12 mouse cellular contexts compared by ENCODE assay signal in genomic region chr8:11730271-11730940, GRCm38 (mm10). TPM values are rescaled to one million over a fixed set of nuclear protein-coding genes. Genes with fewer than 3 reads are reported as not detected.
DNase-seq lines count a peak whose midpoint lies in the region; ATAC-seq lines count a peak whose summit lies in the region.
"Had no signal": no experiment of that assay in that cellular context is flagged by ENCODE, and none has a peak within 500 bp of the region (broad histone marks: within the 10 kb centered on the region; RNA-seq: fewer than 3 reads in every experiment).

No protein-coding gene starts in this region.

- intact Hi-C loops in heart, postnatal 25 days (cut with DNase I), result no loop called here

- peak overlapping the region; percentile 19; the same call in 1 of the 2 replicates for H3K27ac ChIP-seq in heart, embryonic 16.5 days (ENCODE audit: low read length)
- H3K27ac ChIP-seq in embryonic facial prominence, embryonic 15.5 days (replicated peaks), result peak overlapping the region; percentile 90
- H3K27ac ChIP-seq in midbrain, embryonic 15.5 days, result no peak overlapping the region
- H3K27ac ChIP-seq in intestine, embryonic 16.5 days (ENCODE audit: low read length), result no peak overlapping the region
- H3K27ac ChIP-seq: stomach, postnatal 0 days had no signal

- H3K27me3 ChIP-seq in heart, embryonic 16.5 days (ENCODE audit: control insufficient read depth, insufficient read depth, low read length), result peaks cover 21% of the 10 kb centered on the region
- H3K27me3 ChIP-seq in embryonic facial prominence, embryonic 15.5 days, result peaks cover 36% of the 10 kb centered on the region
- no peaks in the 10 kb centered on the region for H3K27me3 ChIP-seq in midbrain, embryonic 15.5 days (replicated peaks)
- H3K27me3 ChIP-seq in intestine, embryonic 16.5 days (replicated peaks; ENCODE audit: control insufficient read depth, insufficient read depth, low read length), result peaks cover 40% of the 10 kb centered on the region

- H3K4me3 ChIP-seq in heart, embryonic 16.5 days (ENCODE audit: low read length), result no peak overlapping the region
- peak overlapping the region; percentile 6; the same call in 1 of the 2 replicates for H3K4me3 ChIP-seq in embryonic facial prominence, embryonic 15.5 days (replicated peaks)
- H3K4me3 ChIP-seq in midbrain, embryonic 15.5 days, result peak overlapping the region; percentile 70
- no peak overlapping the region for H3K4me3 ChIP-seq in intestine, embryonic 16.5 days (ENCODE audit: low read length)

- peak overlapping the region; percentile 81 for H3K4me2 ChIP-seq in heart, embryonic 16.5 days (ENCODE audit: low read depth, low read length)
- H3K4me2 ChIP-seq in embryonic facial prominence, embryonic 15.5 days (replicated peaks), result peak overlapping the region; percentile 33
- peak overlapping the region; percentile 74 for H3K4me2 ChIP-seq in midbrain, embryonic 15.5 days
- no peak overlapping the region for H3K4me2 ChIP-seq in intestine, embryonic 16.5 days (ENCODE audit: low read depth, low read length)

- H3K9ac ChIP-seq in heart, embryonic 16.5 days (ENCODE audit: low read length), result peak overlapping the region; percentile 5
- no peak overlapping the region for H3K9ac ChIP-seq in embryonic facial prominence, embryonic 15.5 days
- H3K9ac ChIP-seq in midbrain, embryonic 15.5 days, result 0 out of 2 replicates have a peak overlapping the region, but pooled peaks have one; percentile 2
- H3K9ac ChIP-seq in intestine, embryonic 16.5 days (ENCODE audit: low read depth, low read length), result no peak overlapping the region

- no peak for ATAC-seq in heart, embryonic 16.5 days (replicated peaks; ENCODE audit: extremely low read depth, insufficient read depth, low FRiP score)
- ATAC-seq in embryonic facial prominence, embryonic 15.5 days (ENCODE audit: insufficient number of reproducible peaks, low FRiP score, low TSS enrichment, low read depth), result peak; percentile 20; the same call in 1 of the 2 replicates
- no peak for ATAC-seq in midbrain, embryonic 15.5 days (replicated peaks)
- no peak for ATAC-seq in intestine, embryonic 16.5 days

- H3K4me1 ChIP-seq in heart, embryonic 16.5 days (ENCODE audit: control insufficient read depth, insufficient read depth, low read length), result peaks cover 21% of the 10 kb centered on the region
- H3K4me1 ChIP-seq in embryonic facial prominence, embryonic 15.5 days, result peaks cover 36% of the 10 kb centered on the region
- peaks cover 41% of the 10 kb centered on the region for H3K4me1 ChIP-seq in midbrain, embryonic 15.5 days
- peaks cover 7% of the 10 kb centered on the region for H3K4me1 ChIP-seq in intestine, embryonic 16.5 days (ENCODE audit: control insufficient read depth, insufficient read depth, low read length)

- no peaks in the 10 kb centered on the region for H3K9me3 ChIP-seq in heart, embryonic 16.5 days (replicated peaks; ENCODE audit: control insufficient read depth, low read length)
- no peaks in the 10 kb centered on the region for H3K9me3 ChIP-seq in embryonic facial prominence, embryonic 15.5 days (replicated peaks)
- no peaks in the 10 kb centered on the region for H3K9me3 ChIP-seq in midbrain, embryonic 15.5 days
- no peaks in the 10 kb centered on the region for H3K9me3 ChIP-seq in intestine, embryonic 16.5 days (ENCODE audit: control insufficient read depth, low read length)

- DNase-seq in heart, postnatal 25 days (ENCODE audit: low spot score), result no peak
- DNase-seq in kidney, adult 8-10 months, result peak; percentile 63 to 67
- no peak for DNase-seq in cerebellum, adult 18-20 months
- no peak for DNase-seq in ovary, postnatal 36 days (ENCODE audit: low spot score)
- DNase-seq: adrenal gland, adult 8-10 months had no signal

- H3K36me3 ChIP-seq in heart, embryonic 16.5 days (ENCODE audit: control insufficient read depth, insufficient read depth), result no peaks in the 10 kb centered on the region
- no peaks in the 10 kb centered on the region for H3K36me3 ChIP-seq in embryonic facial prominence, embryonic 15.5 days
- H3K36me3 ChIP-seq in midbrain, embryonic 15.5 days (replicated peaks), result no peaks in the 10 kb centered on the region
- no peaks in the 10 kb centered on the region for H3K36me3 ChIP-seq in intestine, embryonic 16.5 days (ENCODE audit: control insufficient read depth, insufficient read depth, low read length)

- WGBS in heart, embryonic 16.5 days, result 47% methylated on average over 12 of the region's 12 CpGs
- 31% methylated on average over 12 of the region's 12 CpGs for WGBS in embryonic facial prominence, embryonic 15.5 days
- WGBS in midbrain, embryonic 15.5 days, result 69% methylated on average over 12 of the region's 12 CpGs
- WGBS in intestine, embryonic 16.5 days, result 63% methylated on average over 12 of the region's 12 CpGs

RNA-seq across cellular contexts. Expression of gene Arhgef7, which starts 2.9 kb away (rescaled TPM):
- 54.1 and 59.6 TPM in 2 replicates for polyA plus RNA-seq in heart, embryonic 16.5 days (2015; fragmentation: Nextera tagmentation; extraction: Ambion mirVana)
- 100 to 1,000 TPM; 153 to 155 TPM for total RNA-seq in heart, postnatal 25 days (2021)
- 51.4 and 51.6 TPM in 2 replicates for polyA plus RNA-seq in embryonic facial prominence, embryonic 15.5 days (2015; fragmentation: Nextera tagmentation; extraction: Ambion mirVana)
- 87.6 and 87.7 TPM in 2 replicates for polyA plus RNA-seq in midbrain, embryonic 15.5 days (2015; fragmentation: Nextera tagmentation; extraction: Ambion mirVana)
- polyA plus RNA-seq in intestine, embryonic 16.5 days (2015; fragmentation: Nextera tagmentation; extraction: Ambion mirVana), result 23.9 and 24.0 TPM in 2 replicates

RNA-seq across cellular contexts. Expression of gene 1700016D06Rik, which starts 29.5 kb away (rescaled TPM):
- polyA plus RNA-seq in heart, embryonic 16.5 days (2015; fragmentation: Nextera tagmentation; extraction: Ambion mirVana), result not detected in 2 replicates
- total RNA-seq in heart, postnatal 25 days (2021), result not detected
- polyA plus RNA-seq in embryonic facial prominence, embryonic 15.5 days (2015; fragmentation: Nextera tagmentation; extraction: Ambion mirVana), result not detected in 2 replicates
- 0.24 TPM in 1 of 2 replicates, not detected in the other for polyA plus RNA-seq in midbrain, embryonic 15.5 days (2015; fragmentation: Nextera tagmentation; extraction: Ambion mirVana)
- polyA plus RNA-seq in intestine, embryonic 16.5 days (2015; fragmentation: Nextera tagmentation; extraction: Ambion mirVana), result not detected in 2 replicates
- total RNA-seq: adrenal gland, adult 8-10 months; left cerebral cortex, postnatal 36 days; neutrophil, adult 5-6 weeks had no signal
- polyA plus RNA-seq: stomach, postnatal 0 days had no signal

Comparison
In these comparisons a context has a peak if more than half of its experiments do, and no peak if none do; other contexts are left out.
1. H3K27ac ChIP-seq: peak in heart, embryonic 16.5 days (single experiment) and embryonic facial prominence, embryonic 15.5 days (single experiment); none in midbrain, embryonic 15.5 days (single experiment) and intestine, embryonic 16.5 days (single experiment).
2. H3K4me3 ChIP-seq: peak in embryonic facial prominence, embryonic 15.5 days (single experiment) and midbrain, embryonic 15.5 days (single experiment); none in heart, embryonic 16.5 days (single experiment) and intestine, embryonic 16.5 days (single experiment).
3. H3K9ac ChIP-seq: peak in heart, embryonic 16.5 days (single experiment) and midbrain, embryonic 15.5 days (single experiment); none in embryonic facial prominence, embryonic 15.5 days (single experiment) and intestine, embryonic 16.5 days (single experiment).
4. DNase-seq: peak in kidney, adult 8-10 months (2 of 2); none in heart, postnatal 25 days (single experiment), cerebellum, adult 18-20 months (0 of 2) and ovary, postnatal 36 days (single experiment).